ENCODE assay signal across 23 mouse cellular contexts in the genomic region with DNA sequence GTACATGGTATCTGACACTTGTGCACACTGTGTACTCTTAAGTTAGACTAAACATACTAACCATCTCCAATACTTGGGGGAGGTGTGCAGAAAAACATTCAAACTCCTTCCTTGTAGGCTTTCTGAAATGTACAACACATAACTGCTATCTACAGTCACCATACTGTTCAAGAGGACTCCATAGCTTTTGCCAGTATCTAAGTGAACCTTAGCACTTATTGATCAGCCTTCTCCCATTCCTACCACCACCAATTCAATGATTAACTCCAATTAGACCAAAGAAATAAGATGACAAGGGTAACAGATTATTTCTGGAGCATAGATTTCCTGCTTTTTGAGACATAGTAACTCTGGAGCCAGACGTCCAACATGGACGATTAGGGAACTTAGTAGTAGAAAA. TPM values are rescaled to one million over a fixed set of nuclear protein-coding genes. Genes with fewer than 3 reads are reported as not detected.
DNase-seq lines count a peak whose midpoint lies in the region; ATAC-seq and TF ChIP-seq lines count a peak whose summit lies in the region.
"Had no signal": no experiment of that assay in that cellular context is flagged by ENCODE, and none has a peak within 500 bp of the region (broad histone marks: within the 10 kb centered on the region; RNA-seq: fewer than 3 reads in every experiment).

No protein-coding gene starts in this region.

- peak; percentile 65 for ATAC-seq in liver, embryonic 12.5 days
- peak; percentile 85 for ATAC-seq in intestine, postnatal 0 days
- peak; percentile 61; the same call in 1 of the 2 replicates for ATAC-seq in liver, embryonic 15.5 days (ENCODE audit: insufficient read depth)
- ATAC-seq in neural tube, embryonic 15.5 days (ENCODE audit: low FRiP score): no peak
- ATAC-seq: CD4-positive, CD25-positive, alpha-beta regulatory T cell, adult 4 months; forebrain, embryonic 15.5 days had no signal

- no peaks in the 10 kb centered on the region for H3K9me3 ChIP-seq in liver, embryonic 12.5 days (replicated peaks)
- H3K9me3 ChIP-seq in intestine, postnatal 0 days (ENCODE audit: control insufficient read depth): no peaks in the 10 kb centered on the region
- no peaks in the 10 kb centered on the region for H3K9me3 ChIP-seq in liver, embryonic 15.5 days (replicated peaks)
- no peaks in the 10 kb centered on the region for H3K9me3 ChIP-seq in forebrain, embryonic 10.5 days
- H3K9me3 ChIP-seq in neural tube, embryonic 15.5 days (replicated peaks): no peaks in the 10 kb centered on the region
- H3K9me3 ChIP-seq: embryonic facial prominence, embryonic 12.5 days; embryonic facial prominence, embryonic 15.5 days; forebrain, embryonic 12.5 days; forebrain, embryonic 15.5 days; heart, embryonic 10.5 days; hindbrain, embryonic 12.5 days; hindbrain, embryonic 15.5 days had no signal

- TF ChIP-seq CTCF in intestine, postnatal 0 days (IDR thresholded peaks at IDR 0.05; ENCODE audit: low read depth): no peak
- TF ChIP-seq CTCF in small intestine, adult 2 months (IDR thresholded peaks at IDR 0.05; ENCODE audit: extremely low read depth, insufficient read length, insufficient replicate concordance, low read depth, low read length): no peak

- DNase-seq in liver: no peak
- DNase-seq in spleen, postnatal 10 days (ENCODE audit: low spot score in 2 of 2): no peak
- DNase-seq in forebrain, embryonic 10.5 days (ENCODE audit: extremely low spot score, low spot score): no peak
- DNase-seq: adrenal gland, adult 2 months; adrenal gland, postnatal 14 days; cerebellum, adult 18-20 months; cerebellum, adult 9-11 months; cerebellum, postnatal 25 days; gastrocnemius, postnatal 25 days; heart, adult 2 months had no signal

- H3K27me3 ChIP-seq in liver, embryonic 12.5 days (replicated peaks): no peaks in the 10 kb centered on the region
- H3K27me3 ChIP-seq in intestine, postnatal 0 days (replicated peaks; ENCODE audit: control insufficient read depth, insufficient read depth, low read length): no peaks in the 10 kb centered on the region
- H3K27me3 ChIP-seq in liver, embryonic 15.5 days: no peaks in the 10 kb centered on the region
- no peaks in the 10 kb centered on the region for H3K27me3 ChIP-seq in small intestine, adult 2 months (ENCODE audit: control insufficient read depth, insufficient read depth, low read length)
- H3K27me3 ChIP-seq in forebrain, embryonic 10.5 days (ENCODE audit: poor library complexity, severe bottlenecking): no peaks in the 10 kb centered on the region
- H3K27me3 ChIP-seq in neural tube, embryonic 15.5 days (replicated peaks): no peaks in the 10 kb centered on the region
- H3K27me3 ChIP-seq: embryonic facial prominence, embryonic 12.5 days; embryonic facial prominence, embryonic 15.5 days; forebrain, embryonic 12.5 days; forebrain, embryonic 15.5 days; hindbrain, embryonic 12.5 days; hindbrain, embryonic 15.5 days had no signal

- H3K27ac ChIP-seq in liver, embryonic 12.5 days: 0 out of 2 replicates have a peak overlapping the region, but pooled peaks have one; percentile 25
- no peak overlapping the region; the same call in 1 of the 2 replicates for H3K27ac ChIP-seq in intestine, postnatal 0 days (ENCODE audit: low read depth, low read length)
- H3K27ac ChIP-seq in liver, embryonic 15.5 days (replicated peaks): peak overlapping the region; percentile 11; the same call in 1 of the 2 replicates
- peak overlapping the region; percentile 69; the same call in 1 of the 2 replicates for H3K27ac ChIP-seq in small intestine, adult 2 months (ENCODE audit: insufficient read depth, low read depth, low read length)
- no peak overlapping the region for H3K27ac ChIP-seq in forebrain, embryonic 10.5 days
- H3K27ac ChIP-seq in neural tube, embryonic 15.5 days (replicated peaks): no peak overlapping the region
- H3K27ac ChIP-seq: embryonic facial prominence, embryonic 12.5 days; embryonic facial prominence, embryonic 15.5 days; forebrain, embryonic 12.5 days; forebrain, embryonic 15.5 days; heart, adult 2 months; heart, embryonic 10.5 days; hindbrain, embryonic 12.5 days; hindbrain, embryonic 15.5 days had no signal

- WGBS in liver, embryonic 12.5 days (ENCODE audit: insufficient replicate concordance): 69% methylated on average over 2 of the region's 2 CpGs
- 59% methylated on average over 2 of the region's 2 CpGs for WGBS in intestine, postnatal 0 days
- 63% methylated on average over 2 of the region's 2 CpGs for WGBS in liver, embryonic 15.5 days (ENCODE audit: insufficient replicate concordance)
- WGBS in small intestine, adult 2 months: 42% methylated on average over 2 of the region's 2 CpGs
- 89% methylated on average over 2 of the region's 2 CpGs for WGBS in forebrain, embryonic 10.5 days
- 98% methylated on average over 2 of the region's 2 CpGs for WGBS in neural tube, embryonic 15.5 days

- peaks cover 13% of the 10 kb centered on the region for H3K4me1 ChIP-seq in liver, embryonic 12.5 days
- no peaks in the 10 kb centered on the region for H3K4me1 ChIP-seq in intestine, postnatal 0 days (replicated peaks; ENCODE audit: control insufficient read depth, insufficient read depth, low read length)
- 0 out of 2 replicates have a peak, but pooled peaks cover 6% of the 10 kb centered on the region for H3K4me1 ChIP-seq in liver, embryonic 15.5 days (replicated peaks)
- H3K4me1 ChIP-seq in small intestine, adult 2 months (ENCODE audit: control insufficient read depth, insufficient read depth, insufficient read length, low read length): no peaks in the 10 kb centered on the region
- H3K4me1 ChIP-seq in forebrain, embryonic 10.5 days: no peaks in the 10 kb centered on the region
- H3K4me1 ChIP-seq in neural tube, embryonic 15.5 days: no peaks in the 10 kb centered on the region
- H3K4me1 ChIP-seq: embryonic facial prominence, embryonic 12.5 days; embryonic facial prominence, embryonic 15.5 days; forebrain, embryonic 12.5 days; forebrain, embryonic 15.5 days; heart, embryonic 10.5 days; hindbrain, embryonic 12.5 days; hindbrain, embryonic 15.5 days had no signal

- no peak overlapping the region for H3K4me3 ChIP-seq in liver, embryonic 12.5 days
- no peak overlapping the region for H3K4me3 ChIP-seq in intestine, postnatal 0 days (ENCODE audit: low read depth, low read length)
- no peak overlapping the region for H3K4me3 ChIP-seq in liver, embryonic 15.5 days (replicated peaks)
- H3K4me3 ChIP-seq in small intestine, adult 2 months (ENCODE audit: low read depth, low read length): no peak overlapping the region
- no peak overlapping the region for H3K4me3 ChIP-seq in forebrain, embryonic 10.5 days
- no peak overlapping the region for H3K4me3 ChIP-seq in neural tube, embryonic 15.5 days (replicated peaks)
- H3K4me3 ChIP-seq: embryonic facial prominence, embryonic 12.5 days; embryonic facial prominence, embryonic 15.5 days; forebrain, embryonic 12.5 days; forebrain, embryonic 15.5 days; heart, adult 2 months; heart, embryonic 10.5 days; hindbrain, embryonic 12.5 days; hindbrain, embryonic 15.5 days had no signal

- TF ChIP-seq POLR2A in small intestine, adult 2 months (IDR thresholded peaks at IDR 0.05; ENCODE audit: low read depth, low read length): no peak

- no peak overlapping the region for H3K4me2 ChIP-seq in liver, embryonic 12.5 days
- no peak overlapping the region for H3K4me2 ChIP-seq in intestine, postnatal 0 days (replicated peaks; ENCODE audit: low read depth)
- no peak overlapping the region for H3K4me2 ChIP-seq in liver, embryonic 15.5 days
- H3K4me2 ChIP-seq in neural tube, embryonic 15.5 days: no peak overlapping the region
- H3K4me2 ChIP-seq: embryonic facial prominence, embryonic 12.5 days; embryonic facial prominence, embryonic 15.5 days; forebrain, embryonic 12.5 days; forebrain, embryonic 15.5 days; hindbrain, embryonic 12.5 days; hindbrain, embryonic 15.5 days had no signal

- H3K9ac ChIP-seq in liver, embryonic 12.5 days: no peak overlapping the region
- no peak overlapping the region for H3K9ac ChIP-seq in intestine, postnatal 0 days (ENCODE audit: low read depth, low read length)
- H3K9ac ChIP-seq in liver, embryonic 15.5 days: no peak overlapping the region
- H3K9ac ChIP-seq in neural tube, embryonic 15.5 days (replicated peaks): no peak overlapping the region
- H3K9ac ChIP-seq: embryonic facial prominence, embryonic 12.5 days; embryonic facial prominence, embryonic 15.5 days; forebrain, embryonic 12.5 days; forebrain, embryonic 15.5 days; hindbrain, embryonic 12.5 days; hindbrain, embryonic 15.5 days had no signal

- H3K36me3 ChIP-seq in liver, embryonic 12.5 days: peaks cover 67% of the 10 kb centered on the region
- H3K36me3 ChIP-seq in intestine, postnatal 0 days (ENCODE audit: control insufficient read depth, insufficient read depth): peaks cover 51% of the 10 kb centered on the region
- H3K36me3 ChIP-seq in liver, embryonic 15.5 days (replicated peaks): peaks cover 39% of the 10 kb centered on the region
- peaks cover 40% of the 10 kb centered on the region for H3K36me3 ChIP-seq in small intestine, adult 2 months (ENCODE audit: control insufficient read depth, insufficient read depth, low read length)
- H3K36me3 ChIP-seq in forebrain, embryonic 10.5 days (replicated peaks): peaks cover 84% of the 10 kb centered on the region
- H3K36me3 ChIP-seq in neural tube, embryonic 15.5 days: peaks cover 48% of the 10 kb centered on the region

RNA-seq across cellular contexts. Expression of gene Trap1, which starts 22.7 kb away (rescaled TPM):
- 99.4 and 104 TPM in 2 replicates for polyA plus RNA-seq in liver, embryonic 12.5 days (2016; fragmentation: Nextera tagmentation; extraction: Ambion mirVana)
- polyA plus RNA-seq in intestine, postnatal 0 days (2015; fragmentation: Nextera tagmentation; extraction: Ambion mirVana): 33.9 and 35.3 TPM in 2 replicates
- 75.6 and 81.1 TPM in 2 replicates for polyA plus RNA-seq in liver, embryonic 15.5 days (2015; fragmentation: Nextera tagmentation; extraction: Ambion mirVana)
- polyA plus RNA-seq in small intestine, adult 2 months (2012; rRNA removed): 28.8 and 50.8 TPM in 2 replicates
- 96.1 and 100.0 TPM in 2 replicates for polyA plus RNA-seq in forebrain, embryonic 10.5 days (2016; fragmentation: Nextera tagmentation; extraction: Ambion mirVana)
- polyA plus RNA-seq in neural tube, embryonic 15.5 days (2015; fragmentation: Nextera tagmentation; extraction: Ambion mirVana): 53.8 and 65.5 TPM in 2 replicates

Comparison
In these comparisons a context has a peak if more than half of its experiments do, and no peak if none do; other contexts are left out.
1. H3K27ac ChIP-seq: peak in liver, embryonic 12.5 days (single experiment), liver, embryonic 15.5 days (single experiment) and small intestine, adult 2 months (single experiment); none in intestine, postnatal 0 days (single experiment), forebrain, embryonic 10.5 days (single experiment) and neural tube, embryonic 15.5 days (single experiment).